Mouse (Mus musculus) granulocyte monocyte progenitor cell, adult 5-6 weeks (primary cell): ENCODE results near the gene Dgkk. TPM values are rescaled to one million over a fixed set of nuclear protein-coding genes. Genes with fewer than 3 reads are reported as not detected.
"Not testable (repeated sequence)": the region's sequence is repeated elsewhere in the genome, so short reads cannot be mapped to it uniquely, and the experiment has no call there.

Source experiments
- ATAC-seq: replicated peaks from 2 replicates; pipeline ENCODE4 v1.8.0; 2016; ENCODE audit warnings: mild to moderate bottlenecking, moderate TSS enrichment, inconsistent platforms; ENCODE audit not compliant: poor library complexity, severe bottlenecking
- total RNA-seq, 2 experiments: library from RNA; stranded (forward) in 1 of 2; stranded (reverse) in 1 of 2; fragments of 200-712, 200-1000 nt in 1 of 2; fragments of >200 nt in 1 of 2; fragmentation: Nextera tagmentation in 1 of 2; gene quantifications; 2 replicates each; pipeline ENCODE4 v1.2.3; 2014 to 2017

The Dgkk gene
- total RNA-seq (2014; fragmentation: Nextera tagmentation) = not detected in 2 replicates
- not detected in 2 replicates for total RNA-seq (2017)

GRCm38 (mm10) chrX:6779006-6779405 lies at the start of gene Dgkk:
Dgkk (plus strand) TSS chrX:6779306.
- ATAC-seq = not testable (repeated sequence)

- ATAC-seq = no peak
Measured at GRCm38 (mm10) chrX:6733998-6734397, 45.1 kb upstream of the Dgkk start.

- ATAC-seq = no peak
Measured at GRCm38 (mm10) chrX:6750714-6751113, 28.4 kb upstream of the Dgkk start.

- ATAC-seq = no peak
Measured at GRCm38 (mm10) chrX:6751549-6752047, 27.5 kb upstream of the Dgkk start.

- no peak for ATAC-seq
Measured at GRCm38 (mm10) chrX:6777489-6778249, 1.4 kb upstream of the Dgkk start.

- ATAC-seq = peak; percentile 71
Measured at GRCm38 (mm10) chrX:6778250-6778637, 862 bp upstream of the Dgkk start.

GRCm38 (mm10) chrX:6779969-6780539 lies 948 bp downstream of the Dgkk start:
- 0 out of 2 replicates have a peak, but pooled peaks have one; percentile 17 for ATAC-seq

- ATAC-seq = no peak
Measured at GRCm38 (mm10) chrX:6832553-6832952, 53.4 kb downstream of the Dgkk start.

GRCm38 (mm10) chrX:6853466-6853865 lies 74.4 kb downstream of the Dgkk start:
- no peak for ATAC-seq

- peak; percentile 91 for ATAC-seq
Measured at GRCm38 (mm10) chrX:6854136-6854535, 75.0 kb downstream of the Dgkk start.

GRCm38 (mm10) chrX:6893933-6894332 lies 114.8 kb downstream of the Dgkk start:
- no peak for ATAC-seq

- ATAC-seq = no peak
Measured at GRCm38 (mm10) chrX:6911047-6911446, 131.9 kb downstream of the Dgkk start.

GRCm38 (mm10) chrX:6922165-6922564 lies 143.1 kb downstream of the Dgkk start:
- peak; percentile 89 for ATAC-seq

- no peak for ATAC-seq
Measured at GRCm38 (mm10) chrX:6926224-6926623, 147.1 kb downstream of the Dgkk start.

GRCm38 (mm10) chrX:6968598-6968997 lies 189.5 kb downstream of the Dgkk start:
- ATAC-seq = peak; percentile 56

GRCm38 (mm10) chrX:6971956-6972355 lies 192.8 kb downstream of the Dgkk start:
- ATAC-seq = no peak

GRCm38 (mm10) chrX:6983916-6984315 lies 204.8 kb downstream of the Dgkk start:
- peak; percentile 81 for ATAC-seq
